Mouse (Mus musculus): ENCODE results near the gene Aff3.

GRCm38 (mm10) chr1:38658376-38658775, 6.4 kb downstream of the Aff3 start:
- TF ChIP-seq EP300 (IDR thresholded peaks at IDR 0.05; ENCODE audit: low read depth), result no peak
- no peak for TF ChIP-seq CTCF (IDR thresholded peaks at IDR 0.05; ENCODE audit: low read depth)

Data from heart, postnatal 0 days (tissue).